Mouse (Mus musculus) forebrain, embryonic 12.5 days (tissue): ENCODE measurements around the gene Crebzf. TPM values are rescaled to one million over a fixed set of nuclear protein-coding genes. Genes with fewer than 3 reads are reported as not detected.

Experiments used
- polyA plus RNA-seq: library from polyadenylated mRNA; unstranded; fragments of >200 nt; fragmentation: Nextera tagmentation; extraction: Ambion mirVana; gene quantifications from 2 replicates; pipeline ENCODE4 v1.2.1, GENCODE M21; 2016

Crebzf gene
- polyA plus RNA-seq, 1 experiment from 2014 or later, result 61.5 TPM

Other genes with a start within 250 kb of the Crebzf start
- gene Ccdc83, start 177.0 kb upstream of the Crebzf start, polyA plus RNA-seq, result not detected in 2 replicates
- 0.67 and 1.0 TPM in 2 replicates for gene Sytl2, start 140.5 kb upstream of the Crebzf start, polyA plus RNA-seq
- gene Ccdc89, start 16.2 kb upstream of the Crebzf start, polyA plus RNA-seq, result 2.4 and 2.6 TPM in 2 replicates
- gene Tmem126a, start 14.5 kb downstream of the Crebzf start, polyA plus RNA-seq, result 113 and 119 TPM in 2 replicates
- gene Tmem126b, start 33.3 kb downstream of the Crebzf start, polyA plus RNA-seq, result 33.0 and 36.7 TPM in 2 replicates
- 5.9 and 6.5 TPM in 2 replicates for gene Dlg2, start 33.9 kb downstream of the Crebzf start, polyA plus RNA-seq